Comparison of ENCODE assay signal across 8 mouse cellular contexts in genomic region chr6:82773261-82774131, GRCm38 (mm10). TPM values are rescaled to one million over a fixed set of nuclear protein-coding genes. Genes with fewer than 3 reads are reported as not detected.
DNase-seq lines count a peak whose midpoint lies in the region; ATAC-seq lines count a peak whose summit lies in the region.

No protein-coding gene starts in this region.

- H3K4me2 ChIP-seq in forebrain, embryonic 15.5 days (replicated peaks): peak overlapping the region; percentile 92
- H3K4me2 ChIP-seq in intestine, embryonic 14.5 days (ENCODE audit: low read length): peak overlapping the region; percentile 91
- peak overlapping the region; percentile 96 for H3K4me2 ChIP-seq in lung, embryonic 16.5 days (ENCODE audit: low read depth, low read length)

- H3K27ac ChIP-seq in forebrain, embryonic 15.5 days (replicated peaks): peak overlapping the region; percentile 44
- H3K27ac ChIP-seq in intestine, embryonic 14.5 days (ENCODE audit: low read depth): peak overlapping the region; percentile 89
- H3K27ac ChIP-seq in lung, embryonic 16.5 days (ENCODE audit: low read length): peak overlapping the region; percentile 88

- H3K9me3 ChIP-seq in erythroblast, embryonic 14.5 days (ENCODE audit: control insufficient read depth, low read length): no peaks in the 10 kb centered on the region
- no peaks in the 10 kb centered on the region for H3K9me3 ChIP-seq in forebrain, embryonic 15.5 days
- no peaks in the 10 kb centered on the region for H3K9me3 ChIP-seq in intestine, embryonic 14.5 days (ENCODE audit: control insufficient read depth, low read length)
- no peaks in the 10 kb centered on the region for H3K9me3 ChIP-seq in lung, embryonic 16.5 days (ENCODE audit: control insufficient read depth, low read length)

- H3K4me3 ChIP-seq in erythroblast, embryonic 14.5 days (replicated peaks): peak overlapping the region; percentile 63
- peak overlapping the region; percentile 52 for H3K4me3 ChIP-seq in forebrain, embryonic 15.5 days
- H3K4me3 ChIP-seq in intestine, embryonic 14.5 days (ENCODE audit: low read depth, low read length): peak overlapping the region; percentile 75
- H3K4me3 ChIP-seq in lung, embryonic 16.5 days (ENCODE audit: low read length): peak overlapping the region; percentile 58

- H3K9ac ChIP-seq in forebrain, embryonic 15.5 days (replicated peaks): peak overlapping the region; percentile 44
- peak overlapping the region; percentile 77 for H3K9ac ChIP-seq in intestine, embryonic 14.5 days (ENCODE audit: low read length)
- H3K9ac ChIP-seq in lung, embryonic 16.5 days (ENCODE audit: low read length): peak overlapping the region; percentile 71

- peak; percentile 93 for DNase-seq in ZHBTc4 (ENCODE audit: low read depth, low spot score)
- peak; percentile 87 for DNase-seq in intestine, embryonic 14.5 days (ENCODE audit: low spot score)
- peak; percentile 36 to 38 for DNase-seq in urinary bladder, postnatal 36 days (ENCODE audit: low spot score in 2 of 2)

- under 1% methylated on average over 68 of the region's 68 CpGs for WGBS in forebrain, embryonic 15.5 days
- under 1% methylated on average over 68 of the region's 68 CpGs for WGBS in intestine, embryonic 14.5 days
- 0% methylated on average over 66 of the region's 68 CpGs for WGBS in lung, embryonic 16.5 days

- peaks cover 36% of the 10 kb centered on the region for H3K4me1 ChIP-seq in erythroblast, embryonic 14.5 days (ENCODE audit: control insufficient read depth)
- H3K4me1 ChIP-seq in forebrain, embryonic 15.5 days: peaks cover 26% of the 10 kb centered on the region
- peaks cover 25% of the 10 kb centered on the region; the same call in 1 of the 2 replicates for H3K4me1 ChIP-seq in intestine, embryonic 14.5 days (replicated peaks; ENCODE audit: control insufficient read depth, insufficient read depth, low read length)
- peaks cover 10% of the 10 kb centered on the region for H3K4me1 ChIP-seq in lung, embryonic 16.5 days (replicated peaks; ENCODE audit: control insufficient read depth, insufficient read depth, low read length)

- no peak for ATAC-seq in erythroblast, adult 5-6 weeks (replicated peaks; ENCODE audit: low FRiP score, poor library complexity, severe bottlenecking)
- peak; percentile 57 for ATAC-seq in forebrain, embryonic 15.5 days (replicated peaks)
- ATAC-seq in intestine, embryonic 14.5 days (replicated peaks; ENCODE audit: low FRiP score, low TSS enrichment, low read depth): peak; percentile 70
- peak; percentile 64 for ATAC-seq in lung, embryonic 16.5 days (ENCODE audit: low read depth)
- peak; percentile 16; the same call in 1 of the 2 replicates for ATAC-seq in neutrophil, adult 5-6 weeks (ENCODE audit: extremely low read depth, insufficient number of reproducible peaks, low FRiP score, poor library complexity, severe bottlenecking)

- peaks cover 36% of the 10 kb centered on the region for H3K27me3 ChIP-seq in erythroblast, embryonic 14.5 days (ENCODE audit: control insufficient read depth)
- H3K27me3 ChIP-seq in forebrain, embryonic 15.5 days: peaks cover 15% of the 10 kb centered on the region; the same call in 1 of the 2 replicates
- H3K27me3 ChIP-seq in intestine, embryonic 14.5 days (replicated peaks; ENCODE audit: control insufficient read depth, insufficient read depth, low read length): no peaks in the 10 kb centered on the region
- peaks cover 2% of the 10 kb centered on the region; the same call in 1 of the 2 replicates for H3K27me3 ChIP-seq in lung, embryonic 16.5 days (ENCODE audit: control insufficient read depth, insufficient read depth, low read depth, low read length)

- H3K36me3 ChIP-seq in erythroblast, embryonic 14.5 days (ENCODE audit: control insufficient read depth): no peaks in the 10 kb centered on the region
- no peaks in the 10 kb centered on the region for H3K36me3 ChIP-seq in forebrain, embryonic 15.5 days
- no peaks in the 10 kb centered on the region for H3K36me3 ChIP-seq in intestine, embryonic 14.5 days (ENCODE audit: control insufficient read depth, insufficient read depth, low read length)
- H3K36me3 ChIP-seq in lung, embryonic 16.5 days (ENCODE audit: control insufficient read depth, insufficient read depth, low read length): no peaks in the 10 kb centered on the region

RNA-seq across cellular contexts. Expression of gene Hk2, which starts 0.8 kb away (rescaled TPM):
- polyA plus RNA-seq in erythroblast, embryonic 14.5 days (2012): 0.03 TPM in 2 replicates
- total RNA-seq in erythroblast, adult 5-6 weeks (2015; ENCODE audit: low replicate concordance): 11.1 and 11.9 TPM in 2 replicates
- total RNA-seq in erythroblast, adult 5-6 weeks (2017; ENCODE audit: low replicate concordance): 5.4 and 10.2 TPM in 2 replicates
- polyA plus RNA-seq in forebrain, embryonic 15.5 days (2015; fragmentation: Nextera tagmentation; extraction: Ambion mirVana): 5.3 and 7.4 TPM in 2 replicates
- polyA plus RNA-seq in intestine, embryonic 14.5 days (2014; fragmentation: Nextera tagmentation; extraction: Ambion mirVana): 31.9 and 32.3 TPM in 2 replicates
- 12.7 and 16.7 TPM in 2 replicates for polyA plus RNA-seq in lung, embryonic 16.5 days (2015; fragmentation: Nextera tagmentation; extraction: Ambion mirVana)
- total RNA-seq in neutrophil, adult 5-6 weeks (2017): 31.0 and 32.4 TPM in 2 replicates

Comparison
In these comparisons a context has a peak if more than half of its experiments do, and no peak if none do; other contexts are left out.
1. DNase-seq: peak in every context shown above with its lines; median percentile 93 in ZHBTc4; 87 in intestine, embryonic 14.5 days; 37 in urinary bladder, postnatal 36 days.